Comparison of ENCODE assay signal across 15 mouse cellular contexts in the genomic region with DNA sequence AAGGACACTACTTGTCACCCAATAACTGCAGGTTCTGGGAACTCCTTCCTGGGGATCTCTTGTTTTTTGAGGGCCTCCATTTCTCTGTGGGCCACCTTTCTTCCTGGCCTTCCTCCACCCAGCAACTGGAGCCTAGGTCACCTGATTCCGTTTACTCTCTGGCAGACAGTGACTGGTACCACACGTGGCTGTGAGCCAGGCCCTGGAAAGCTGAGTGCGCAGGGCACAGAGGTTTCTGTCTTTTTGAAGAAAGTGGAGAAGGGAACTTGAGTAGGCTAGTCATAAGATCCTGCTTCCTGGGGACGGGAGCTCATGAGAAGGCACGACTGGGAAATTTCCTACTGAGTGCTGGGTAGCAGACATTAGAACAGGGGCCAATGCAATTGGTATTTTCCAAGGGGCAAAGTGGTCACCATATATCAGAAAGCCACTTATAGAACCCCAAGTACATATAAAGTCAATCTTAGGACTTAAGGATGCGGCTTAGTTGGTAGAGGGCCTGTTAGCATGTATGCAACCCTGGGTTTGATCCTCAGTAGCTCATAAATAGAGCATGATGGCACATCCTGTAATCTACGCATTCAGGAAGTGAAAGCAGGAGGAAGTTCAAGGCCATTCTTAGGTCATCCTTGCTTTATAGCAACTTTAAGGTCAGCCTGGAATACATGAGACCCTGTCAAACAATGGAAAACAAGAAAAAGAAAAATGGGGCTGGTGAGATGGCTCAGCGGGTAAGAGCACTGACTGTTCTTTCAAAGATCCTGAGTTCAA. TPM values are rescaled to one million over a fixed set of nuclear protein-coding genes. Genes with fewer than 3 reads are reported as not detected.
DNase-seq lines count a peak whose midpoint lies in the region; ATAC-seq and TF ChIP-seq lines count a peak whose summit lies in the region.
"Had no signal": no experiment of that assay in that cellular context is flagged by ENCODE, and none has a peak within 500 bp of the region (broad histone marks: within the 10 kb centered on the region; RNA-seq: fewer than 3 reads in every experiment).

No protein-coding gene starts in this region.

- no peak for TF ChIP-seq POLR2A in lung, adult 2 months (IDR thresholded peaks at IDR 0.05; ENCODE audit: borderline replicate concordance, extremely low read depth, low read depth, low read length)

- peak; percentile 54 for DNase-seq in kidney, adult 18-20 months
- DNase-seq in kidney, postnatal 4 days: no peak
- peak; percentile 52 for DNase-seq in lung, postnatal 36 days
- no peak for DNase-seq in lung, adult 2 months
- no peak for DNase-seq in retina, embryonic 14.5 days (ENCODE audit: low spot score)
- no peak for DNase-seq in natural killer cell, adult 2 months (ENCODE audit: low spot score in 2 of 2)
- DNase-seq in thymus, postnatal 0 days (ENCODE audit: low spot score): no peak
- DNase-seq: cerebellum, postnatal 36 days; heart, postnatal 10 days; left cerebral cortex, postnatal 4 days had no signal

- 62% methylated on average over 8 of the region's 8 CpGs for WGBS in lung, adult 2 months

- no peak for TF ChIP-seq CTCF in lung, adult 2 months (IDR thresholded peaks at IDR 0.05; ENCODE audit: insufficient read depth, low read length)

- peaks cover 15% of the 10 kb centered on the region for H3K4me1 ChIP-seq in lung, adult 2 months (ENCODE audit: control insufficient read depth, insufficient read depth, low read length)

- peak; percentile 68 for ATAC-seq in granulocyte monocyte progenitor cell, adult 5-6 weeks (replicated peaks; ENCODE audit: poor library complexity, severe bottlenecking)
- ATAC-seq: activated CD4-positive, CD25-positive, alpha-beta regulatory T cell, adult 4 months; hindbrain, postnatal 0 days had no signal

- H3K4me3 ChIP-seq in lung, adult 2 months (replicated peaks; ENCODE audit: extremely low read depth, low read depth, low read length): no peak overlapping the region
- H3K4me3 ChIP-seq: embryonic facial prominence, embryonic 12.5 days; forebrain, embryonic 12.5 days had no signal

RNA-seq across cellular contexts. Expression of a gene that starts 45.9 kb away (rescaled TPM):
- 18.7 and 19.7 TPM in 2 replicates for polyA plus RNA-seq in lung, adult 2 months (2012; rRNA removed)
- 70.1 and 81.1 TPM in 2 replicates for total RNA-seq in granulocyte monocyte progenitor cell, adult 5-6 weeks (2014; fragmentation: Nextera tagmentation)
- total RNA-seq in granulocyte monocyte progenitor cell, adult 5-6 weeks (2017): 70.1 and 72.9 TPM in 2 replicates
- polyA plus RNA-seq in thymus, postnatal 0 days (2015; fragmentation: Nextera tagmentation; extraction: Ambion mirVana): 177 and 196 TPM in 2 replicates

Comparison
In these comparisons a context has a peak if more than half of its experiments do, and no peak if none do; other contexts are left out.
1. DNase-seq: peak in kidney, adult 18-20 months (single experiment) and lung, postnatal 36 days (single experiment); none in kidney, postnatal 4 days (0 of 2), lung, adult 2 months (single experiment), retina, embryonic 14.5 days (single experiment), natural killer cell, adult 2 months (0 of 2) and thymus, postnatal 0 days (single experiment).